Mouse (Mus musculus): ENCODE data around the gene Pex5.

The Pex5 gene

GRCm38 (mm10) chr6:124360549-124360948 lies 54.3 kb downstream of the Pex5 start:
- DNase-seq (ENCODE audit: low read depth, low spot score): no peak

GRCm38 (mm10) chr6:124358953-124359352 lies 55.9 kb downstream of the Pex5 start:
- DNase-seq (ENCODE audit: low read depth, low spot score): no peak

GRCm38 (mm10) chr6:124353246-124353645 lies 61.6 kb downstream of the Pex5 start:
- DNase-seq (ENCODE audit: low read depth, low spot score): no peak
